Mouse (Mus musculus) hindbrain, embryonic 12.5 days (tissue): ENCODE data around the gene Gfpt1. TPM values are rescaled to one million over a fixed set of nuclear protein-coding genes. Genes with fewer than 3 reads are reported as not detected.

Experiments
- ATAC-seq: fragments of 200-750 bp; cut with Nextera tagmentation; 2 replicates; pipeline ENCODE4 v1.8.0; 2017; ENCODE audit warnings: moderate TSS enrichment; ENCODE audit not compliant: low FRiP score
- H3K27ac ChIP-seq: fragments of 300-500 bp; sonication (generic); 2 replicates; pipeline ENCODE4 v1.5.1; 2016; ENCODE audit warnings: mild to moderate bottlenecking
- H3K27me3 ChIP-seq: fragments of 300-500 bp; sonication (generic); 2 replicates; pipeline ENCODE4 v1.6.1; 2016; ENCODE audit warnings: mild to moderate bottlenecking
- H3K36me3 ChIP-seq: fragments of 300-500 bp; sonication (generic); 2 replicates; pipeline ENCODE4 v1.6.1; 2016; ENCODE audit warnings: mild to moderate bottlenecking
- H3K4me1 ChIP-seq: fragments of 300-500 bp; sonication (generic); 2 replicates; pipeline ENCODE4 v1.6.1; 2016
- H3K4me2 ChIP-seq: fragments of 300-500 bp; sonication (generic); replicated peaks from 2 replicates; pipeline ENCODE4 v1.6.1; 2016; ENCODE audit warnings: mild to moderate bottlenecking
- H3K4me3 ChIP-seq: fragments of 300-500 bp; sonication (generic); 2 replicates; pipeline ENCODE4 v1.5.1; 2016; ENCODE audit warnings: mild to moderate bottlenecking
- H3K9ac ChIP-seq: fragments of 300-500 bp; sonication (generic); 2 replicates; pipeline ENCODE4 v1.6.1; 2016; ENCODE audit warnings: mild to moderate bottlenecking, moderate library complexity
- H3K9me3 ChIP-seq: fragments of 300-500 bp; sonication (generic); replicated peaks from 2 replicates; pipeline ENCODE4 v1.6.1; 2016; ENCODE audit warnings: mild to moderate bottlenecking
- WGBS: fragments of 180-500 bp; shearing (Covaris S2); methylation state at CpG from one replicate; pipeline ENCODE4 v1.1.7; 2016; 5-methylcytosine and 5-hydroxymethylcytosine counted together
- polyA plus RNA-seq: library from polyadenylated mRNA; unstranded; fragments of >200 nt; fragmentation: Nextera tagmentation; extraction: Ambion mirVana; gene quantifications from 2 replicates; pipeline ENCODE4 v1.2.1, GENCODE M21; 2016

The Gfpt1 gene
- polyA plus RNA-seq, 1 experiment from 2014 or later: 25.7 TPM

DNA sequence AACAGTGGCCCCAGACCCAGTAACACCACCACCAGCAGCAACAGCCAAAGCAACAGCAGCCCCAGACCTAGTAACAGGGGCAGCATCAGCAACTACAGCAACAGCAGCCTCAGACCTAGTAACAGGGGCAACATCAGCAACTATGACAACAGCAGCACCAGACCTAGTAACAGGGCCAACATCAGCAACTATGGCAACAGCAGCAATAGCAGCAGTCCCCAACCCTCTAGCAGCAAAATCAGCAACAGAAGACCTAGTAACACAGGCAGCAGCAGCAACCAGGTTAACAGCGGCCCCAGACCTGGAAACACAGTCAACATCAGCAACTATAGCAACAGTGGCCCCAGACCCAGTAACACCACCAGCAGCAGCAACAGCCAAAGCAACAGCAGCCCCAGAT is 68.8 kb downstream of the Gfpt1 start:
- H3K4me1 ChIP-seq: 0 out of 2 replicates have a peak, but pooled peaks cover 7% of the 10 kb centered on the region
- H3K4me3 ChIP-seq: no peak overlapping the region
- H3K27me3 ChIP-seq: no peaks in the 10 kb centered on the region
- no peak overlapping the region for H3K4me2 ChIP-seq
- no peak overlapping the region for H3K9ac ChIP-seq
- ATAC-seq: no peak
- no peaks in the 10 kb centered on the region for H3K36me3 ChIP-seq
- no peaks in the 10 kb centered on the region for H3K9me3 ChIP-seq
- WGBS: 95% methylated on average over 1 of the region's 1 CpGs
- no peak overlapping the region for H3K27ac ChIP-seq

DNA sequence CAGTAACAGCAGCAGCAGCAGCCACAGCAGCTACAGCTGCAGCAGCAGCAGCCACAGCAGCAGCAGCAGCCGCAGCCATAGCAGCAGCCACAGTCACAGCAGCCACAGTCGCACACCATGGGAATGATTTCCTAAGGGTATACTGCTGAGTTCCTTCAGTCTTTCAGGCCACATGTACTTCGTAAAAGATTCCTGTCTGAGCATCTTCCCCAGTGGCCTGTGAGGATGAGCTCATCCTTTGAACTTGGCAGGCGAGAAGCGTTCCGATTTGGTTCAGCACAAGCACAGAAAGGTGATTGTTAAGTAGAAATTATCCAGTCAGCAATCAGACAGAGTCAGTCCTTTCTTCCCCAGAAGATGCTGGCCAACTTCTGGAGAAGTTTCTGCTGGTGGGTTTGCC is 69.5 kb downstream of the Gfpt1 start:
- no peaks in the 10 kb centered on the region for H3K9me3 ChIP-seq
- H3K27me3 ChIP-seq: no peaks in the 10 kb centered on the region
- no peak overlapping the region for H3K9ac ChIP-seq
- no peak overlapping the region for H3K4me3 ChIP-seq
- no peak overlapping the region for H3K27ac ChIP-seq
- ATAC-seq: no peak
- 76% methylated on average over 6 of the region's 6 CpGs for WGBS
- H3K4me1 ChIP-seq: 0 out of 2 replicates have a peak, but pooled peaks cover 7% of the 10 kb centered on the region
- H3K36me3 ChIP-seq: no peaks in the 10 kb centered on the region
- H3K4me2 ChIP-seq: no peak overlapping the region

GRCm38 (mm10) chr6:87115981-87116380 is 73.3 kb downstream of the Gfpt1 start:
- WGBS: 91% methylated on average over 2 of the region's 2 CpGs
- Histone ChIP-seq H3K4me1 (0 out of 2 replicates have a peak, but pooled peaks cover 7% of the 10 kb centered on the region), H3K9ac (no peak overlapping the region), H3K9me3 (no peaks in the 10 kb centered on the region), H3K4me3 (no peak overlapping the region), H3K27me3 (no peaks in the 10 kb centered on the region), H3K4me2 (no peak overlapping the region), H3K27ac (no peak overlapping the region), H3K36me3 (no peaks in the 10 kb centered on the region)
- ATAC-seq: no peak

DNA sequence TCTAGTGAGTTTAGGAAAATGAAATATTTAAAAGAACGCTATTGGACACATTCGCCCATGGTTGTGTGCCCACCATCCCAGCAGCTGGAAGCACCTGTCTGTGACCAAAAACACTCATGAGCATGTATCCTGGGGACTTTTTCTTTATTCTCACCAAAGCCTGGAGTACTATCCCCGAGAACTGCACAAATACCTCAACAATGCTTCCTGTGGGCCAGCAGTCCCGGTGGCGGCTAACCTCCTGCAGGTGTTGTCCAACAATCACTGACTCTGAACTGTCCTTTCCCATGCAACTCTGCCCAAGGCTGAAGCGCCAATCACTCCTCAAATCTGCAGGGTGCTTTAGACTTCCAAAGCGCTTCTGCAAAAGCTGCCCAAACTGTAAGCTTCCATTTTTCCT is 74.0 kb downstream of the Gfpt1 start:
- H3K4me1 ChIP-seq: 0 out of 2 replicates have a peak, but pooled peaks cover 7% of the 10 kb centered on the region
- H3K4me2 ChIP-seq: no peak overlapping the region
- H3K27me3 ChIP-seq: no peaks in the 10 kb centered on the region
- no peaks in the 10 kb centered on the region for H3K9me3 ChIP-seq
- no peaks in the 10 kb centered on the region for H3K36me3 ChIP-seq
- ATAC-seq: no peak
- no peak overlapping the region for H3K9ac ChIP-seq
- no peak overlapping the region for H3K4me3 ChIP-seq
- H3K27ac ChIP-seq: no peak overlapping the region
- WGBS: 83% methylated on average over 7 of the region's 7 CpGs

DNA sequence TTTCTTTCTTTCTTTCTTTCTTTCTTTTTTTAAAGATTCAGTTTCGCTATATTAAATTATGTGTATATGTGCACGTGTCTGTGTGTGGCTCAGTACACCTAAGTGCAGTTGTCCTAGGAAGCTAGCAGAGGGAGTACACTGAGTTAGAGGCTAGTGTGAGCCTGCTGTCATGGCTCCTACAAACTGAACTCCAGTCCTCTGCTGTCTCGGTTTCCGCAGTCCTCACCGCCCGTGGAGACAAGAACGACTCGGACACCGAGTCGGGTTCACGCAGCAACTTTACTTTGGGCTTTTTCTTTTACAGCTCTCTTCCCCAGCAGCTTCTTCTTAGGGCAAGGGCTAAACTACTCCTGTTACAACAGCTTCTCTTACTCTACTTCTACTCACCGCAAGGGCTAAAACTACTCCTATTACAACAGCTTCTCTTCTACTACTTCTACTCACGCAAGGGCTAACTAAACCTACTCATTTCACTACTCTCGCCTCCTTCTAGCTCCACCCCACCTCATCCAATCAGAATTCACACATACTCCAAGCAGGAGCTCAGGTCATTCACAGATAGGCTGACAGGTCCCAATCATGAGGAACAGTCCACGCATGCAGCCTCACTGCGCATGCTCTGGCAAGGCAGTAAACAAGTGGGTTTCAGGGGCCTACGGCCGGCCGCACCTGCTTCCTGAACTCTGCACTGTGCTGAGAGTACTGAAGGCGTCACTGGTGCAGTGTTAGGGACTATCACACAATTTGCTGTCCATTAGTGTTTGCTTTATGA is 76.6 kb downstream of the Gfpt1 start:
- no peaks in the 10 kb centered on the region for H3K9me3 ChIP-seq
- no peak for ATAC-seq
- no peak overlapping the region for H3K9ac ChIP-seq
- H3K4me2 ChIP-seq: no peak overlapping the region
- H3K4me1 ChIP-seq: 0 out of 2 replicates have a peak, but pooled peaks cover 3% of the 10 kb centered on the region
- H3K36me3 ChIP-seq: no peaks in the 10 kb centered on the region
- H3K27me3 ChIP-seq: no peaks in the 10 kb centered on the region
- WGBS: 89% methylated on average over 20 of the region's 20 CpGs
- no peak overlapping the region for H3K27ac ChIP-seq
- H3K4me3 ChIP-seq: no peak overlapping the region

DNA sequence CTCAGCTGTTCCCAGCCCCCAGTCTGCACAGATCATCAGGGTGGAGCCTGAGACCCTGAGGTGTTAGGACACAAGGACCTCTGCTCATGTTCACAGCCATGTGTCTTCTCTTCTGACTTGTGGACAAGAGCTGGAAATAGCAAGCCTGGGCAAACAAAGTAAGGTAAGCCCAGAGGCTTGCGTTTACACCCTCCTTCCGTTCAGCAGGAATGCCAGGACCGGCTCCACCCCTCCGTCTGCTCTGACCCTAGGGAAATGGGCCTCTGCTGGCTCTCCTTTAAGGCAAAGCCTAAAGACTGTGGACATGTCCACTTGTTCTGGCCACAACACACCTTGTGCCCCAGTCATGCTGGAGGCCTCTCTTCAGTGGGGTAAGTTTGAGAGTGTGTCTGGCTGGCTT is 77.3 kb downstream of the Gfpt1 start:
- Histone ChIP-seq H3K27ac (no peak overlapping the region), H3K9ac (no peak overlapping the region), H3K9me3 (no peaks in the 10 kb centered on the region), H3K36me3 (no peaks in the 10 kb centered on the region), H3K4me2 (no peak overlapping the region), H3K4me3 (no peak overlapping the region), H3K27me3 (no peaks in the 10 kb centered on the region), H3K4me1 (0 out of 2 replicates have a peak, but pooled peaks cover 3% of the 10 kb centered on the region)
- no peak for ATAC-seq
- 63% methylated on average over 4 of the region's 4 CpGs for WGBS

DNA sequence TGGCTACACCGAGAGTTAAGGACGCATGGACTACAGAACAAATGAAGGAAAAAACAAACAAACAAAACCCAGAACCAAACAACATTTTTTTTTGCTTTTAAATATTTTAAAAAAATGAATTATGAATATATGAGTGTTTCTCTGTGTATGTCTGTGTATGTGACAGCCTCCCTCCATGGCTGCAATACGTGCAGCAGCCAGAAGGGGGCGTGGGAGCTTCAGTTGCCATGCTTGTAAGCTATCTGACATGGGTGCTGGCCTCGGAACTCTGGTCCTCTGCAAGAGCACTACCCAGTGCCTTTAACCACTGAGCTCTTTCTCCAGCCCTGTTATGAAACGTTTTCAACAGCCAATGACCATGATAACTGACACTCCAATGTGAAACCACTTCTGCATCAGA is 78.0 kb downstream of the Gfpt1 start:
- H3K36me3 ChIP-seq: no peaks in the 10 kb centered on the region
- H3K4me2 ChIP-seq: no peak overlapping the region
- no peaks in the 10 kb centered on the region for H3K27me3 ChIP-seq
- 0 out of 2 replicates have a peak, but pooled peaks cover 3% of the 10 kb centered on the region for H3K4me1 ChIP-seq
- H3K9me3 ChIP-seq: no peaks in the 10 kb centered on the region
- H3K4me3 ChIP-seq: no peak overlapping the region
- no peak overlapping the region for H3K27ac ChIP-seq
- H3K9ac ChIP-seq: no peak overlapping the region
- no peak for ATAC-seq
- 83% methylated on average over 6 of the region's 6 CpGs for WGBS

DNA sequence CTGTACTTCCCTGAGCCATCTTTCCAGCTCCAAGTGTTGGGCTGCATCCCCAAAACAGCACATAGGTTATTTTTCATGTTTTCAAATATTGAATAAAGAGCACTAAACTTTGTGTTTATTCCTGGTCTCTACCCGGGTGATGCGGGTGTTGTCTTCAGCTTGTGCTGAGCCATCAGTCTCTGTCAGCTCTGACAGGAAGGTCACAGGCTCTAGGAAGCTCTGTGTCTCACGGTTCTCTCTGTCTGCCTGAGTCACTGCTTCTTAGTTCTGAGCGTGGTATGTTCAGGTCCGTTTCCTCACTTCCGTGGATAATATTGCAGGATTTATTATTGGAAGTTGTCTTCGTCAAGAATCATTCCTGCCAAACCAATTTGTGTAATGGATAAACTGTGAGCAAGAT is 79.3 kb downstream of the Gfpt1 start:
- Histone ChIP-seq H3K27ac (no peak overlapping the region), H3K9me3 (no peaks in the 10 kb centered on the region), H3K27me3 (no peaks in the 10 kb centered on the region), H3K9ac (no peak overlapping the region), H3K36me3 (no peaks in the 10 kb centered on the region), H3K4me1 (0 out of 2 replicates have a peak, but pooled peaks cover 2% of the 10 kb centered on the region), H3K4me2 (no peak overlapping the region), H3K4me3 (no peak overlapping the region)
- 82% methylated on average over 7 of the region's 7 CpGs for WGBS
- ATAC-seq: no peak

GRCm38 (mm10) chr6:87123406-87123805 is 80.8 kb downstream of the Gfpt1 start:
- no peak overlapping the region for H3K9ac ChIP-seq
- 0 out of 2 replicates have a peak, but pooled peaks cover 6% of the 10 kb centered on the region for H3K4me1 ChIP-seq
- no peaks in the 10 kb centered on the region for H3K9me3 ChIP-seq
- H3K27me3 ChIP-seq: no peaks in the 10 kb centered on the region
- no peak overlapping the region for H3K4me2 ChIP-seq
- H3K4me3 ChIP-seq: no peak overlapping the region
- 89% methylated on average over 6 of the region's 6 CpGs for WGBS
- H3K27ac ChIP-seq: no peak overlapping the region
- no peak for ATAC-seq
- H3K36me3 ChIP-seq: no peaks in the 10 kb centered on the region

DNA sequence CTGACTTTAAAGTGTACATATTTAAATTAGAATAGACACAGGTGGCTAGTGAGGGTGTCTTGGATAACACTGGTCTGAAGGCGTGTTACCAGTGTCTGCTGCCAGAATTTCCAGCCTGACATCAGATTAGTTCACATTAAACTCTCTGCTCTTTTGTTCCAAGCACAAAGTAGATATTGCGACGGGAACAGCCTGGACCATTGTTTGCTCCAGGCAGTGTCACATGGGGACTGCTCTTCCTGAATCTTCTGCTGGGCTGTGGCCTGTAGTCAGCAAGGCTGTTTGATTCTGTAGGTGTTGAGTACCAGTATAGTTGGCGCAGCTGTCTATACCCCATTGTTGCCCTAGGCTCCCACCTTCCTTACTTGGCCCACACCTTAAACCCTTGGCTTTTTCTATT is 81.3 kb downstream of the Gfpt1 start:
- H3K36me3 ChIP-seq: no peaks in the 10 kb centered on the region
- no peak overlapping the region for H3K27ac ChIP-seq
- H3K27me3 ChIP-seq: no peaks in the 10 kb centered on the region
- no peak overlapping the region for H3K4me3 ChIP-seq
- 89% methylated on average over 4 of the region's 4 CpGs for WGBS
- no peak overlapping the region for H3K9ac ChIP-seq
- ATAC-seq: no peak
- no peak overlapping the region for H3K4me2 ChIP-seq
- no peaks in the 10 kb centered on the region for H3K9me3 ChIP-seq
- 0 out of 2 replicates have a peak, but pooled peaks cover 6% of the 10 kb centered on the region for H3K4me1 ChIP-seq

GRCm38 (mm10) chr6:87127049-87127753 is 84.6 kb downstream of the Gfpt1 start:
- H3K4me2 ChIP-seq: no peak overlapping the region
- no peak for ATAC-seq
- no peak overlapping the region for H3K27ac ChIP-seq
- no peak overlapping the region for H3K9ac ChIP-seq
- no peaks in the 10 kb centered on the region for H3K36me3 ChIP-seq
- no peaks in the 10 kb centered on the region for H3K27me3 ChIP-seq
- 63% methylated on average over 7 of the region's 8 CpGs for WGBS
- H3K9me3 ChIP-seq: no peaks in the 10 kb centered on the region
- H3K4me1 ChIP-seq: 0 out of 2 replicates have a peak, but pooled peaks cover 6% of the 10 kb centered on the region
- H3K4me3 ChIP-seq: no peak overlapping the region

- no peaks in the 10 kb centered on the region for H3K27me3 ChIP-seq
- 0 out of 2 replicates have a peak, but pooled peaks cover 6% of the 10 kb centered on the region for H3K4me1 ChIP-seq
- H3K9me3 ChIP-seq: no peaks in the 10 kb centered on the region
- H3K4me3 ChIP-seq: no peak overlapping the region
- H3K36me3 ChIP-seq: no peaks in the 10 kb centered on the region
- no peak overlapping the region for H3K27ac ChIP-seq
- no peak for ATAC-seq
- no peak overlapping the region for H3K4me2 ChIP-seq
- no peak overlapping the region for H3K9ac ChIP-seq
- WGBS: 91% methylated on average over 8 of the region's 8 CpGs
Observed at GRCm38 (mm10) chr6:87129861-87130260, 87.2 kb downstream of the Gfpt1 start.
